Comparison of ENCODE assay signal across 7 mouse cellular contexts in the genomic region with DNA sequence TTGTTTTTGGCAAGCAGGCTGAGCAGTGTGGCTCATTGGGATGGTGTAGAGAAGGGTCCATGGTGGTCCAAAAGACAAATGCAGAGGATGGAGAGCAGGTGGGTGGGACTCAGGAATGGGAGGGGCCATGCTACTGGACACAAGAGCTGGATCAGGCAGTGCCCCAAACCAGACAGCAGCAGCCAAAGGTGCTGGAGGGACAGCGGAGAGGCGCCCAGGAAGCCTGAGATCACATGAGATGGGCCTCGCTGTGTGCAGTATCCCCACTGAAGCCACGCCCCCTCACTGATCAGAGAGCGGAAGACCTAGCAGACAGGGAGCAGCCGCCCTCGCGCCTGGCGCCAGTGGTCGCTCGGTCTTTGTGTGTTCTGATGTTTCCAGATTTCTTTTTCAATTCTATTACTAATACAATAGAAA. TPM values are rescaled to one million over a fixed set of nuclear protein-coding genes. Genes with fewer than 3 reads are reported as not detected.
DNase-seq lines count a peak whose midpoint lies in the region; ATAC-seq and TF ChIP-seq lines count a peak whose summit lies in the region.

No protein-coding gene starts in this region.

- peak overlapping the region; percentile 13 for H3K4me3 ChIP-seq in kidney, adult 2 months (ENCODE audit: insufficient read depth, low read depth, low read length)
- peak overlapping the region; percentile 42 for H3K4me3 ChIP-seq in lung, embryonic 16.5 days (ENCODE audit: low read length)
- peak overlapping the region; percentile 5; the same call in 1 of the 2 replicates for H3K4me3 ChIP-seq in olfactory bulb, adult 2 months (ENCODE audit: insufficient read depth, low read depth, low read length)

- TF ChIP-seq POLR2A in brain, embryonic 14.5 days (IDR thresholded peaks at IDR 0.05; ENCODE audit: borderline replicate concordance, extremely low read depth, insufficient read depth, insufficient read length, poor library complexity, severe bottlenecking) = peak; percentile 17; the same call in 1 of the 2 replicates
- no peak for TF ChIP-seq POLR2A in kidney, adult 2 months (IDR thresholded peaks at IDR 0.05; ENCODE audit: low read depth, low read length)
- TF ChIP-seq POLR2A in olfactory bulb, adult 2 months (IDR thresholded peaks at IDR 0.05; ENCODE audit: insufficient read depth, low read depth, low read length) = no peak

- no peak overlapping the region for H3K9ac ChIP-seq in lung, embryonic 16.5 days (ENCODE audit: low read length)

- no peak for TF ChIP-seq CTCF in brain, embryonic 14.5 days (IDR thresholded peaks at IDR 0.05; ENCODE audit: borderline replicate concordance, extremely low read depth, insufficient read depth, insufficient read length)
- TF ChIP-seq CTCF in kidney, adult 2 months (conservative IDR thresholded peaks at IDR 0.05; ENCODE audit: insufficient read depth, insufficient read length, low read depth, low read length) = no peak
- TF ChIP-seq CTCF in olfactory bulb, adult 2 months (IDR thresholded peaks at IDR 0.05; ENCODE audit: insufficient read depth, low read depth, low read length) = no peak

- H3K36me3 ChIP-seq in kidney, adult 2 months (ENCODE audit: control insufficient read depth, insufficient read depth, low read length) = no peaks in the 10 kb centered on the region
- H3K36me3 ChIP-seq in lung, embryonic 16.5 days (ENCODE audit: control insufficient read depth, insufficient read depth, low read length) = no peaks in the 10 kb centered on the region

- no peaks in the 10 kb centered on the region for H3K27me3 ChIP-seq in kidney, adult 2 months (replicated peaks; ENCODE audit: control insufficient read depth, insufficient read depth, low read length)
- no peaks in the 10 kb centered on the region for H3K27me3 ChIP-seq in lung, embryonic 16.5 days (ENCODE audit: control insufficient read depth, insufficient read depth, low read depth, low read length)

- peak; percentile 71 for DNase-seq in MEL-GATA-1-ER (ENCODE audit: extremely low read depth, low read depth)
- DNase-seq in brain, embryonic 14.5 days (ENCODE audit: low read depth) = peak; percentile 73
- peak; percentile 36 to 47 for DNase-seq in heart, adult 9 months (ENCODE audit: low spot score in 2 of 2)
- DNase-seq in kidney, adult 2 months = peak; percentile 70
- no peak for DNase-seq in right cerebral cortex, adult 2 months (ENCODE audit: low spot score in 2 of 2)

- peak; percentile 64 for ATAC-seq in lung, embryonic 16.5 days (ENCODE audit: low read depth)

- peak overlapping the region; percentile 65 for H3K4me2 ChIP-seq in lung, embryonic 16.5 days (ENCODE audit: low read depth, low read length)

- no peaks in the 10 kb centered on the region for H3K9me3 ChIP-seq in lung, embryonic 16.5 days (ENCODE audit: control insufficient read depth, low read length)

- no peaks in the 10 kb centered on the region for H3K4me1 ChIP-seq in kidney, adult 2 months (ENCODE audit: control insufficient read depth, insufficient read depth, low read length)
- peaks cover 15% of the 10 kb centered on the region for H3K4me1 ChIP-seq in lung, embryonic 16.5 days (replicated peaks; ENCODE audit: control insufficient read depth, insufficient read depth, low read length)
- H3K4me1 ChIP-seq in olfactory bulb, adult 2 months (ENCODE audit: control insufficient read depth, insufficient read depth, low read length) = peaks cover 8% of the 10 kb centered on the region

- no peak overlapping the region for H3K27ac ChIP-seq in kidney, adult 2 months (ENCODE audit: insufficient read depth, low read depth, low read length)
- H3K27ac ChIP-seq in lung, embryonic 16.5 days (ENCODE audit: low read length) = no peak overlapping the region
- H3K27ac ChIP-seq in olfactory bulb, adult 2 months (ENCODE audit: insufficient read depth, low read depth, low read length) = no peak overlapping the region

- 13% methylated on average over 11 of the region's 11 CpGs for WGBS in kidney, adult 2 months
- 6% methylated on average over 11 of the region's 11 CpGs for WGBS in lung, embryonic 16.5 days
- WGBS in olfactory bulb, adult 2 months = 38% methylated on average over 11 of the region's 11 CpGs

RNA-seq across cellular contexts. Expression of a gene that starts 9.9 kb away (rescaled TPM):
- polyA plus RNA-seq in brain, embryonic 14.5 days (2012; rRNA removed) = 11.0 and 17.0 TPM in 2 replicates
- polyA plus RNA-seq in kidney, adult 2 months (2012; rRNA removed) = 0.27 and 0.30 TPM in 2 replicates
- 6.3 and 9.2 TPM in 2 replicates for polyA plus RNA-seq in lung, embryonic 16.5 days (2015; fragmentation: Nextera tagmentation; extraction: Ambion mirVana)
- not detected in 2 replicates for polyA plus RNA-seq in olfactory bulb, adult 2 months (2012; ENCODE audit: insufficient read depth, insufficient read length, low replicate concordance, missing spikeins)

RNA-seq across cellular contexts. Expression of a gene that starts 10.0 kb away (rescaled TPM):
- 69.8 and 99.3 TPM in 2 replicates for polyA plus RNA-seq in brain, embryonic 14.5 days (2012; rRNA removed)
- polyA plus RNA-seq in kidney, adult 2 months (2012; rRNA removed) = 25.2 and 31.5 TPM in 2 replicates
- polyA plus RNA-seq in lung, embryonic 16.5 days (2015; fragmentation: Nextera tagmentation; extraction: Ambion mirVana) = 19.4 and 20.0 TPM in 2 replicates
- polyA plus RNA-seq in olfactory bulb, adult 2 months (2012; ENCODE audit: insufficient read depth, insufficient read length, low replicate concordance, missing spikeins) = not detected in 2 replicates

RNA-seq across cellular contexts. Expression of a gene that starts 29.4 kb away (rescaled TPM):
- polyA plus RNA-seq in brain, embryonic 14.5 days (2012; rRNA removed) = 93.3 and 102 TPM in 2 replicates
- 152 and 171 TPM in 2 replicates for polyA plus RNA-seq in kidney, adult 2 months (2012; rRNA removed)
- polyA plus RNA-seq in lung, embryonic 16.5 days (2015; fragmentation: Nextera tagmentation; extraction: Ambion mirVana) = 77.7 and 78.1 TPM in 2 replicates
- polyA plus RNA-seq in olfactory bulb, adult 2 months (2012; ENCODE audit: insufficient read depth, insufficient read length, low replicate concordance, missing spikeins) = not detected in 2 replicates

Comparison
In these comparisons a context has a peak if more than half of its experiments do, and no peak if none do; other contexts are left out.
1. DNase-seq: peak in MEL-GATA-1-ER (single experiment), brain, embryonic 14.5 days (single experiment), heart, adult 9 months (2 of 2) and kidney, adult 2 months (single experiment); none in right cerebral cortex, adult 2 months (0 of 2).
2. Peak in every context shown above with its lines, with median percentiles within 50 percentile points of each other: H3K4me3 ChIP-seq.